Mouse (Mus musculus) skeletal muscle tissue, adult 2 months (tissue): ENCODE results near the gene Mvp.

Experiments used
- DNase-seq: peaks from one replicate; pipeline ENCODE4 v3.0.0-alpha.2; 2012; ENCODE audit warnings: low read depth, low spot score

The Mvp gene

GRCm38 (mm10) chr7:127014320-127014719 lies at the start of gene Mvp:
Gene Mvp (minus strand): TSS chr7:127014621.
- peak; percentile 62 for DNase-seq

GRCm38 (mm10) chr7:127055026-127055585 lies 40.7 kb upstream of the Mvp start:
- DNase-seq: no peak

- peak; percentile 78 for DNase-seq
Measured at GRCm38 (mm10) chr7:127041851-127042672, 27.6 kb upstream of the Mvp start, which contains the start of gene Kif22. Gene Kif22 (minus strand): TSS chr7:127042471.

GRCm38 (mm10) chr7:127031244-127031643 lies 16.8 kb upstream of the Mvp start:
- DNase-seq: no peak

GRCm38 (mm10) chr7:127030172-127030571 lies 15.8 kb upstream of the Mvp start:
- no peak for DNase-seq

- no peak for DNase-seq
Measured at GRCm38 (mm10) chr7:127027885-127028284, 13.5 kb upstream of the Mvp start.

- DNase-seq: peak; percentile 100
Measured at GRCm38 (mm10) chr7:127026984-127027726, 12.7 kb upstream of the Mvp start, which contains the start of gene Maz. Gene Maz (minus strand): TSS chr7:127027037.

GRCm38 (mm10) chr7:127026616-127026983 lies 12.2 kb upstream of the Mvp start:
- no peak for DNase-seq

- no peak for DNase-seq
Measured at GRCm38 (mm10) chr7:127026161-127026600, 11.8 kb upstream of the Mvp start.

GRCm38 (mm10) chr7:127025556-127026160 lies 11.2 kb upstream of the Mvp start:
- no peak for DNase-seq

GRCm38 (mm10) chr7:127024755-127025555 lies 10.5 kb upstream of the Mvp start:
- DNase-seq: peak; percentile 78

GRCm38 (mm10) chr7:127023896-127024690 lies 9.7 kb upstream of the Mvp start:
- DNase-seq: no peak

GRCm38 (mm10) chr7:127023272-127023691 lies 8.9 kb upstream of the Mvp start:
- no peak for DNase-seq

- no peak for DNase-seq
Measured at GRCm38 (mm10) chr7:127022528-127023271, 8.3 kb upstream of the Mvp start.

GRCm38 (mm10) chr7:127021563-127022527 lies 7.4 kb upstream of the Mvp start:
- DNase-seq: no peak

- DNase-seq: no peak
Measured at GRCm38 (mm10) chr7:127020901-127021562, 6.6 kb upstream of the Mvp start, which contains the start of the genes Gm42742 and Prrt2. Gene Gm42742 (minus strand): TSS chr7:127021097. Gene Prrt2 (minus strand): TSS chr7:127021211.

- no peak for DNase-seq
Measured at GRCm38 (mm10) chr7:127020491-127020890, 6.1 kb upstream of the Mvp start.

- DNase-seq: no peak
Measured at GRCm38 (mm10) chr7:127020031-127020430, 5.6 kb upstream of the Mvp start.
